Mouse (Mus musculus): Measurements from ENCODE around the gene Col4a2. TPM values are rescaled to one million over a fixed set of nuclear protein-coding genes. Genes with fewer than 3 reads are reported as not detected.

Gene Col4a2
- polyA plus RNA-seq, 1 experiment from 2014 or later: 36.2 TPM

GRCm38 (mm10) chr8:11385272-11385905 is 72.8 kb downstream of the Col4a2 start:
- Histone ChIP-seq H3K36me3 (ENCODE audit: control insufficient read depth, insufficient read depth, low read length) (no peaks in the 10 kb centered on the region; the same call in 1 of the 2 replicates), H3K9me3 (ENCODE audit: control insufficient read depth, low read length) (no peaks in the 10 kb centered on the region), H3K9ac (ENCODE audit: low read length) (no peak overlapping the region), H3K4me1 (ENCODE audit: control insufficient read depth, insufficient read depth, low read length) (peaks cover 4% of the 10 kb centered on the region; the same call in 1 of the 2 replicates), H3K27me3 (ENCODE audit: control insufficient read depth, insufficient read depth, low read length) (no peaks in the 10 kb centered on the region), H3K4me2 (ENCODE audit: low read depth) (no peak overlapping the region), H3K27ac (ENCODE audit: low read depth, low read length) (no peak overlapping the region), H3K4me3 (ENCODE audit: low read depth, low read length) (no peak overlapping the region)
- DNase-seq (ENCODE audit: low spot score) (no peak), ATAC-seq (ENCODE audit: insufficient read depth, low FRiP score, low TSS enrichment) (no peak)
- 68% methylated on average over 9 of the region's 9 CpGs for WGBS

- Histone ChIP-seq H3K4me3 (ENCODE audit: low read depth, low read length) (no peak overlapping the region), H3K9me3 (ENCODE audit: control insufficient read depth, low read length) (no peaks in the 10 kb centered on the region), H3K36me3 (ENCODE audit: control insufficient read depth, insufficient read depth, low read length) (no peaks in the 10 kb centered on the region), H3K27me3 (ENCODE audit: control insufficient read depth, insufficient read depth, low read length) (no peaks in the 10 kb centered on the region), H3K9ac (ENCODE audit: low read length) (no peak overlapping the region), H3K4me1 (ENCODE audit: control insufficient read depth, insufficient read depth, low read length) (peaks cover 4% of the 10 kb centered on the region; the same call in 1 of the 2 replicates), H3K27ac (ENCODE audit: low read depth, low read length) (no peak overlapping the region), H3K4me2 (ENCODE audit: low read depth) (no peak overlapping the region)
- no peak for ATAC-seq (ENCODE audit: insufficient read depth, low FRiP score, low TSS enrichment)
- DNase-seq (ENCODE audit: low spot score): no peak
- WGBS: 90% methylated on average over 4 of the region's 4 CpGs
These were observed 74.7 kb downstream of the Col4a2 start for GRCm38 (mm10) chr8:11387282-11387681.

GRCm38 (mm10) chr8:11389275-11390050 is 76.9 kb downstream of the Col4a2 start:
- H3K4me1 ChIP-seq (ENCODE audit: control insufficient read depth, insufficient read depth, low read length): no peaks in the 10 kb centered on the region
- H3K4me2 ChIP-seq (ENCODE audit: low read depth): no peak overlapping the region
- no peak overlapping the region for H3K27ac ChIP-seq (ENCODE audit: low read depth, low read length)
- ATAC-seq (ENCODE audit: insufficient read depth, low FRiP score, low TSS enrichment) (no peak), DNase-seq (ENCODE audit: low spot score) (no peak)
- H3K9ac ChIP-seq (ENCODE audit: low read length): no peak overlapping the region
- whole genome bisulfite sequencing: 93% methylated on average over 11 of the region's 11 CpGs
- H3K9me3 ChIP-seq (ENCODE audit: control insufficient read depth, low read length): no peaks in the 10 kb centered on the region
- H3K36me3 ChIP-seq (ENCODE audit: control insufficient read depth, insufficient read depth, low read length): no peaks in the 10 kb centered on the region
- no peaks in the 10 kb centered on the region for H3K27me3 ChIP-seq (ENCODE audit: control insufficient read depth, insufficient read depth, low read length)
- no peak overlapping the region for H3K4me3 ChIP-seq (ENCODE audit: low read depth, low read length)

DNA sequence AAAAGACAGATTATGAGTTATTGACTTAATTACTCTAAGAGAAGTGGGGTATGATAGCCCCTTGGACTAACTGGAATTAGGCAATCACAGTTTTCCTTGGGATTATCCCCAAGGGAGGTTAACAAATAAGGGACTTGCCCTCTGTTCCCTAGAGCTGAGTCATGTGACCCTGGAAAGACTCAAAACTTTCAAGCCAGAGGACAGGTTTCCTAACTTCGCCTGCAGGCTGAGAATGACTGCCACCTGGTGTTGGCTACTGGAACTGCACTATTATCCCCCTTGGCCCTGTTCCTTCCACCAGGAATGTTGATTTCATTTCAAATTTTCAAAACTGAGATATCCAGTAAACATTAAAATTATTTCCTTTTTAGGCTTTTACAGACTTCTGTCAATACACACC is 80.1 kb downstream of the Col4a2 start:
- Histone ChIP-seq H3K4me3 (ENCODE audit: low read depth, low read length) (no peak overlapping the region), H3K9ac (ENCODE audit: low read length) (no peak overlapping the region), H3K4me2 (ENCODE audit: low read depth) (no peak overlapping the region), H3K27ac (ENCODE audit: low read depth, low read length) (no peak overlapping the region), H3K4me1 (ENCODE audit: control insufficient read depth, insufficient read depth, low read length) (no peaks in the 10 kb centered on the region), H3K36me3 (ENCODE audit: control insufficient read depth, insufficient read depth, low read length) (no peaks in the 10 kb centered on the region), H3K9me3 (ENCODE audit: control insufficient read depth, low read length) (no peaks in the 10 kb centered on the region), H3K27me3 (ENCODE audit: control insufficient read depth, insufficient read depth, low read length) (no peaks in the 10 kb centered on the region)
- no peak for ATAC-seq (ENCODE audit: insufficient read depth, low FRiP score, low TSS enrichment)
- WGBS: 0% methylated on average over 1 of the region's 1 CpGs
- peak; percentile 67 for DNase-seq (ENCODE audit: low spot score)

DNA sequence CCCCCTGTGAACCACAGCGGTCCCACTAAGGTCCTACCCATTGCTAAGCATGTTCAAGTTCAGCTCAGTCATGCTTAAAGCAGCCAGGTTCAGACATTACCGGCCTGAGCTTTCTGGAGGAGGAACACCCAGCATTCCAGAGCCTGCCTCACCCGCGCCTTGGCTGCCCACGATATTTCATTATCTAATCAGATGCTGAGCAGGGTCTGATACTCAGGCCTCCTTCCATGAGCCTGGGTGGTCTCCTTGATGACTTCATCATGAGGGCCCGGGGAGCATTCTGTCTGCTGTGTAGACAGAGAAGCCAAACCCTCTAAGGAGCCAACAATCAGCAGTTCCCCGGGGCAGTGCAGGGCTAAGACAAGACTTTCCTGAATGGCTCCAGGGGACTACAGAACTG is 80.6 kb downstream of the Col4a2 start:
- no peak overlapping the region for H3K4me3 ChIP-seq (ENCODE audit: low read depth, low read length)
- H3K9me3 ChIP-seq (ENCODE audit: control insufficient read depth, low read length): no peaks in the 10 kb centered on the region
- no peaks in the 10 kb centered on the region for H3K27me3 ChIP-seq (ENCODE audit: control insufficient read depth, insufficient read depth, low read length)
- no peak overlapping the region for H3K9ac ChIP-seq (ENCODE audit: low read length)
- DNase-seq (ENCODE audit: low spot score): no peak
- no peaks in the 10 kb centered on the region for H3K4me1 ChIP-seq (ENCODE audit: control insufficient read depth, insufficient read depth, low read length)
- H3K27ac ChIP-seq (ENCODE audit: low read depth, low read length): no peak overlapping the region
- no peak overlapping the region for H3K4me2 ChIP-seq (ENCODE audit: low read depth)
- WGBS: 63% methylated on average over 7 of the region's 7 CpGs
- no peak for ATAC-seq (ENCODE audit: insufficient read depth, low FRiP score, low TSS enrichment)
- no peaks in the 10 kb centered on the region for H3K36me3 ChIP-seq (ENCODE audit: control insufficient read depth, insufficient read depth, low read length)

- H3K4me2 ChIP-seq (ENCODE audit: low read depth): no peak overlapping the region
- H3K27ac ChIP-seq (ENCODE audit: low read depth, low read length): no peak overlapping the region
- H3K9me3 ChIP-seq (ENCODE audit: control insufficient read depth, low read length): no peaks in the 10 kb centered on the region
- no peaks in the 10 kb centered on the region for H3K27me3 ChIP-seq (ENCODE audit: control insufficient read depth, insufficient read depth, low read length)
- H3K4me1 ChIP-seq (ENCODE audit: control insufficient read depth, insufficient read depth, low read length): no peaks in the 10 kb centered on the region
- ATAC-seq (ENCODE audit: insufficient read depth, low FRiP score, low TSS enrichment) (no peak), DNase-seq (ENCODE audit: low spot score) (no peak)
- H3K4me3 ChIP-seq (ENCODE audit: low read depth, low read length): no peak overlapping the region
- no peaks in the 10 kb centered on the region for H3K36me3 ChIP-seq (ENCODE audit: control insufficient read depth, insufficient read depth, low read length)
- 59% methylated on average over 8 of the region's 8 CpGs for whole genome bisulfite sequencing
- H3K9ac ChIP-seq (ENCODE audit: low read length): no peak overlapping the region
These were observed 81.0 kb downstream of the Col4a2 start for GRCm38 (mm10) chr8:11393607-11394006.

- Histone ChIP-seq H3K4me2 (ENCODE audit: low read depth) (no peak overlapping the region), H3K36me3 (ENCODE audit: control insufficient read depth, insufficient read depth, low read length) (no peaks in the 10 kb centered on the region), H3K9me3 (ENCODE audit: control insufficient read depth, low read length) (no peaks in the 10 kb centered on the region), H3K27ac (ENCODE audit: low read depth, low read length) (no peak overlapping the region), H3K4me1 (ENCODE audit: control insufficient read depth, insufficient read depth, low read length) (no peaks in the 10 kb centered on the region), H3K4me3 (ENCODE audit: low read depth, low read length) (no peak overlapping the region), H3K27me3 (ENCODE audit: control insufficient read depth, insufficient read depth, low read length) (no peaks in the 10 kb centered on the region), H3K9ac (ENCODE audit: low read length) (no peak overlapping the region)
- no peak for DNase-seq (ENCODE audit: low spot score)
- 77% methylated on average over 9 of the region's 9 CpGs for WGBS
- no peak for ATAC-seq (ENCODE audit: insufficient read depth, low FRiP score, low TSS enrichment)
These were observed 82.2 kb downstream of the Col4a2 start for GRCm38 (mm10) chr8:11394773-11395172.

DNA sequence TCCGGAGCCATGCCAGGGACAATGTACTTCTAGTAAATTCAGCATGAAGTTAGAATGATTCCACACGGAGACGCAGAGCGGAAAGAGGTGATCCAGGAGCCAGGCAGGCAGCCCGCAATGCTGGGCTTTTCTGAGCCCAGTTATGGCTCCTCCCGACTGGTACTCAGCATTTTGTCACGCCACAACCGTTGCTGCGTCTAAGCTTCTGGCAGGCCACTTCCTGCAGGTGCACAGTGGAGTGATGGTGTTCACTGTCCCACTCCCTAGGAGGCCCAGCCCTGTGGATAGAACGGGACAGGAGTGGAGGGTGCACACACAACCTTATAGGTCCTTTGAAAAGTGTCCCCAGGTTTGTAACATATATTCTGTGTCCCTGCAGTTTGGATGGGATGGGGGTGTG is 83.0 kb downstream of the Col4a2 start:
- no peak overlapping the region for H3K27ac ChIP-seq (ENCODE audit: low read depth, low read length)
- no peak overlapping the region for H3K9ac ChIP-seq (ENCODE audit: low read length)
- no peak overlapping the region for H3K4me3 ChIP-seq (ENCODE audit: low read depth, low read length)
- H3K36me3 ChIP-seq (ENCODE audit: control insufficient read depth, insufficient read depth, low read length): no peaks in the 10 kb centered on the region
- no peaks in the 10 kb centered on the region for H3K9me3 ChIP-seq (ENCODE audit: control insufficient read depth, low read length)
- 81% methylated on average over 10 of the region's 10 CpGs for WGBS
- no peak for DNase-seq (ENCODE audit: low spot score)
- no peaks in the 10 kb centered on the region for H3K4me1 ChIP-seq (ENCODE audit: control insufficient read depth, insufficient read depth, low read length)
- H3K4me2 ChIP-seq (ENCODE audit: low read depth): no peak overlapping the region
- no peaks in the 10 kb centered on the region for H3K27me3 ChIP-seq (ENCODE audit: control insufficient read depth, insufficient read depth, low read length)
- ATAC-seq (ENCODE audit: insufficient read depth, low FRiP score, low TSS enrichment): no peak

DNA sequence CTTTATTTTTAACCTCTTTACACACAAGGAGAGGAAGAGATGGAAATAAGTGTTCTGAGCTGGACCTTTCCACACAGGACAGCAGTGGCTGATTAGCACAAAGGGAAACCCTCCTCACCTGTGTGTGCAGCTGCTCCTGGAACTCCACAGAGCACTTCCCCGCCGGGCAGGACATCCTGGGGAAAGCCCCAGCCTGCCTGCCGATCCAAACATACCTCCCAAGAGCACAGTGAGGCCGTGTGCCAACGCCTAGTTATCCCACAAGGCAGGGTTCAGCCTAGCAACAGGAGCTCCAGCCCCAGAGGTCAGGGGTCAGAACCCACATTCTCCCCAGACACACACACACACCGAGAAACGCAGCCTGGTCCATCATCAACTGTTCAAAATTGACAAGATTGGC is 83.5 kb downstream of the Col4a2 start:
- Histone ChIP-seq H3K9me3 (ENCODE audit: control insufficient read depth, low read length) (no peaks in the 10 kb centered on the region), H3K36me3 (ENCODE audit: control insufficient read depth, insufficient read depth, low read length) (no peaks in the 10 kb centered on the region), H3K4me1 (ENCODE audit: control insufficient read depth, insufficient read depth, low read length) (no peaks in the 10 kb centered on the region), H3K27ac (ENCODE audit: low read depth, low read length) (no peak overlapping the region), H3K27me3 (ENCODE audit: control insufficient read depth, insufficient read depth, low read length) (no peaks in the 10 kb centered on the region), H3K9ac (ENCODE audit: low read length) (no peak overlapping the region), H3K4me3 (ENCODE audit: low read depth, low read length) (no peak overlapping the region), H3K4me2 (ENCODE audit: low read depth) (no peak overlapping the region)
- WGBS: 82% methylated on average over 7 of the region's 7 CpGs
- no peak for ATAC-seq (ENCODE audit: insufficient read depth, low FRiP score, low TSS enrichment)
- no peak for DNase-seq (ENCODE audit: low spot score)
